Mouse (Mus musculus): ENCODE data around the gene Rc3h1.
"Not testable (repeated sequence)": the region's sequence is repeated elsewhere in the genome, so short reads cannot be mapped to it uniquely, and the experiment has no call there.

- not testable (repeated sequence) for TF ChIP-seq CTCF (IDR thresholded peaks at IDR 0.05; ENCODE audit: extremely low read depth, insufficient read depth, insufficient read length, insufficient replicate concordance); POLR2A (IDR thresholded peaks at IDR 0.05; ENCODE audit: low read depth, low read length)
These were observed 46.3 kb upstream of the Rc3h1 start for GRCm38 (mm10) chr1:160859874-160860273.

Measured in spleen, adult 2 months (tissue).